Mouse (Mus musculus) heart, adult 8-10 months (tissue): ENCODE results near the gene Ttll11. TPM values are rescaled to one million over a fixed set of nuclear protein-coding genes. Genes with fewer than 3 reads are reported as not detected.

ENCODE experiments used
- DNase-seq: peaks from one replicate; pipeline ENCODE4 v3.0.0; 2022; ENCODE audit warnings: low spot score
- total RNA-seq, 4 experiments: library from RNA; stranded (reverse); gene quantifications; 2 replicates each; pipeline ENCODE4 v1.2.4; 2022

Ttll11 gene
- total RNA-seq, 4 experiments from 2014 or later = 1.5 to 2.7 (median 1.8) TPM

DNA sequence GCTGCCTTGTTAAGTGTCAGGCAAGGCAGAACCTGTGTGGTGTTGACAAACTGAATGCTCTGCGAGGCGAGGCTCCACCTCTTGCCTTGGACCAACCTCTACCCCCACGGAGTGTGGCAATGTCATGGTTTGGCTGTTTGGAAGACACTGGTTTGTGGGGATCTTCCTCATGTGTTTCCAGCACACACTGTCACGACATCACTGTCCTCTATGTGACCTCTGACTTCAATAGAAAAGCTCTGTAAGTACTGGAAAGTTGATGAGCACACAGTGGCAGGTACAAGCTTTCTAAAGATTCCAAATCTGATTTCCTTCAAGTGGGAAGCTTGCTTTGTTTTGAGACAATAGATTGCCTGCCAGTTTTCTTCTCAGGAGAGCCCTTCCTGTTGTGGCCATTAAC, 126.7 kb downstream of the Ttll11 start:
- DNase-seq = no peak

DNA sequence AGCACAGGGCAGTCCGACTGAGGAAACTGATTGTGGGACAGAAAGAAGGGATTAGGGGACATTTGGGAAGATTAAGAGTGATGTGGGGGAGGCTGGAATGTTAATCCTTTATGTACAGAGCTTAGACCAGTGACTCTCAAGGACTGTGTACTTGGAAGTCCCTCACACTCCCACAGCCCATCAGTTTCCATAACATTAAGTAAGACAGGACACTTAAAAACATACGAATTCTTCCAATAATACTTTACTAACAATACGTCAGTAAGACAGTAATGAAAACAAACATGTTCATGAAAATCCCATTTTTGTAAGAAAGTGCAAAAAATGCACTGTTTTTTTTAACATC, 127.6 kb downstream of the Ttll11 start:
- no peak for DNase-seq

DNA sequence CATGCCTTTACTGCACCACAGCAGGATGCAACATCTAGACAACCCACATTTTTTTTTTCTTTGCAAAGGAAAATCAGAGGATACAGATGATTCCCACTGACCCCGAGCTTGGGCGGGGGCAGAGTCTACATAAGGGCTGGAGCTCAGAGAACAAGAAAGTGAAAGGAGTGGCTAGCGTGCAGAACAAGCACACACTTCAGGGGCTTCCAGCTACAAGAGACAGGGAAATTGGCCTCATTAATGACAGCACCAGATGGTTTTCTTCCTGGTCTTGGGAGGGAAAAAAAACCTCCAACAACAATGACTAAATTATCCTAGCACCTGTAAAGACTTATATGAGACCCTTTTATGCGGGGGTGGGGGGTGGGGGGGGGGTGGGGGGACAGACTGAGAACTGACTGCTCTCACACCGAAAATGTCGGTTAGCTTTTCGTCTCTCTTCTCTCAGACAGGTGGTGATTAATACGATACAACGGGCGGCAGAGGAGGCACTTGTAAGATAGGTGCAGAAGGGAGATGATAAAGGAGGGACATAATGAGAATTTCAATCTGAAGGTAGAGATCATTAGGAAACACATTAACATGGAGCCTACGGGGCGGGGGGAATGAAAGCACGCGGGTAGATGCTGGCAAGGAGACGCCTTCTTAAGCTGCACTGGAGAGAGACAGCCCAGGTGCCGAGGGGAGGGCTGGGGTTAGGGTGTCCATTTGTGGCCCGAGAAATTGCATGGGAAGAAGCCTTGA, 128.1 kb downstream of the Ttll11 start:
- peak; percentile 16 for DNase-seq

DNA sequence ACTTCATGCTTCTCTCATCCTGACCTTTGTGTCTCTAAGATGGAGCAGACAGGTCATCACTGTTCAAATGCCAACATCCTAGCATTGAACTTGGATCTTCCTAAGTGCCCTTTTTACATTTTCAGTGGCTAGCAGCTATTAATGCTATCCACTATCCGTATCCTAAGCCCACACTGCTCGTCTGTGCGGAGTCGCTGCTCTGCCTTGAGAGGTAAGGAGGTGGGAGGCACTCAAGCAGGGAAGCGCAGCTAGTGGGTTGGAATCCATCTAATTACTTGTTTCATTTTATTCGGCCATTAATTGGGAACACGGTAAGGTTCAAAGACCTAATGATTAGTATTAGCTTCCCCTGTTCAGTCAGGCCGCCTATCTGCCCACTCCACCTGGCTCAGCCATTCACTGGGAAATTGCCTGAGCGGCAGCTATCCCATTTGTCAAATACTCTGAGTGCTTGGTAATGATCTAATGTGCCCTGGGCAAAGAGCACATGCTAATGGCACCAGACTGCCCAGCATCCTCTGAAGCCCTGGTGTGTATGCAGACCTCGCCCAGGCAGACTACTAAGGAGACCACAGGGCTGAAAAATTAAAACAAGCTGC, 130.0 kb downstream of the Ttll11 start:
- no peak for DNase-seq

DNA sequence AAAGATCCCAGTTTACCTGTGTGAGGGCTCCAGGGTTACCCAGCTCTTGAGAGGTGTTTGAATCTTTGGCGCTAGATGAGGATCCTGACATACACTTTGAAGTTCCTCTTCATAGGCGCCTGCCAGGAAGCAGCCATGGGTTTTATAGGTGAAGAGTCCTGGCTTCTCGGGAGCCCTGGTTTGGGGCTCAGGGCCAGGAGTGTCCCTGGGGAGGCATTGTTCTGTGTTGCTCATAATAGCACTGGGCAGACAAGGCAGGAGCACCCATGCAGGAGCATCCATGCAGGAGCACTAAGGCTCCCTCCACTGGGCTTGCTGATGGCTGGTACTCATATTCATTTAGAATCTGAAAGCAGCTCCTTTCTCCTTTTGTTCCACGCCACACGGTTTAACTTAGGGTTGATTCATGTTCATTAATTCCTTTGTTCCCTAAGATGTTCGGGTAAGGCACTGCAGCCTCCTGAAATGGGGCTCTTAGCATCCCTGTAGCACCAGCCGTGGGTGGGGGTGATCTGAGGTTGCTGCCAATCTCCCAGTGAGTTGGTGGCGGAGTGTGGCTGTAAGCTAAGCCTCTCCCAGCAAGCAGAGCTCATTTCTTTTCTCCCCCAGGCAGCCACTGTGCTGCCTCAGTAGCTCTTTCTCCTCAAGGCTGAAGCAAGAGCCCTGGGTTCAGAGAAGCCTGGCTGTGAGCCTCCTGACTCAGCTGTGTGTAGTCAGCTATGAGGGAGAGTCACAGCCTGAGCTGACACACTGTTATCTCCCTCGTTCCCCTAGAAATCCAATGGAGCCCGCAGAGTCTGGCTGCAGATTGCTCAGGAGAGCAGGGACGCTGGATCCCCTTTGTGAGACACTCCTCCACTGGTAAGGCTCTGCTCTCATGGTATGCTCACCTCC, 133.9 kb downstream of the Ttll11 start:
- DNase-seq = no peak

DNA sequence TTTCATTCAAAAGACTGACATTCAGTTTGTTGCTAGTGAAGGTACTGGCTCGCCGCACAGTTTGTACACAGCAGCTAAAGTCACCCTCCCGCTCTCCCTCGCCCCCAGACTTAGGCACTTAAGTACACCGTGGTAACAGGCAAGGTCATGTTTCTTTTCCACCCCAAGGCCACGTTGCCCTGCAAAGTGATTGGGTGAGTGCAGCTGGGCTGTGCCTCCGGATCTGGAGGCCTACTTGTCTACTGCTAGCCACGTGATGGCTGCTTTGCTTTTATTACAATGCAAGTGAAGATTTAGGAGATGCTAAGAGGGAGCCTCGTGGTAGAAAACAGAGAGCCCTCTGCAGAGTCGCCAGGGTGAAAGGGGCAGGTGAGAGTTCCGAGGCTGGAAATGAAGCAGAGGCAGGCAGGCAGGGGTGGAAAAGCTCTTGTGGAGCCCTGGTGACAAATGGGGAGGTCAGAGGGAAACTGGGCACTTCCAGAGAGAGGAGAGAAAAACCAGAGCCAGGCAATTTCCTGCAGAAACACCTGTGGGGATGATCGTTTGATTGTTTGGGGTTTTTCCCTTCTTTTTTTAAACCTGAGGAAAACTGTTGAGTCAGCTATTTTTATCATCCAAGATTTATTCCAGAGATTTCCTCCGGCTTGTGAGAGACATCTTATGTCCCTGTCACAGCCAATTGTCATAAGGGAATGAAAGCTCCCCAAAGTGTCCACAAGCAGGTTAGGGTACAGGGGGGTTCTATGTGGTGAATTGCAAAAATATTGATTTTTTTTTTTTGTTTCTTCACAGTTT, 135.6 kb downstream of the Ttll11 start:
- no peak for DNase-seq

DNA sequence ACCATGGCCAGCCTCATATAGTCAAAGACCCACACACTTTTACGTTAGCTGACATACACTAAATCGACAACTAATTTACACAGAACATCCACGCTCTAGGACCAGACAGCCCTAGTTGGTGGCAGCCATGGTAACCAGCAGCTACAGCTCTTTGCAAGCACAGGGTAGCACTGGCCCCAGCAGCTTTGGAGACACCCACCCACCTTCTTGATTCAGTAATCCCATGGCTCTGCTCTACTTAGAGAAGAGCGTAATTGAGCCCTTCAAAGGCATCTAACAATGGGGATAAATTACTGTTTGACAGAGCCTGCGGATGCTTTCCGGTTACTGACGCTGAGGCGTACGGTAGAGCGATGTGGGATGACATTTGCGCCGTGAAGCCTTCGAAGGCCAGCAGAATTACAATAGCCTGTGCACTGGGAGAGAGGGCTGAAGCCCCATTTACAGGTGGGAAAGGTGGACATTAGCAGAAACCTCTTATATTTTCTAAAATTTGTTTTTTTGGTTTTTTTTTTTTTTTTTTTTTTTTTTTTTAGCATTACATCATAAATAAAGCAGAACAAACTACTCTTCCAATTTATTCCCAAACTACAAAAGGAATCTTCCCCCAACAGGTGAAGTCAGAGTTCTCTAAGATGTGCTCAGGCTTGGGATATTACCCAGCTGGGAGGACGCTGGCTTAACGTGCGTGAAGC, 136.8 kb downstream of the Ttll11 start:
- DNase-seq = no peak

DNA sequence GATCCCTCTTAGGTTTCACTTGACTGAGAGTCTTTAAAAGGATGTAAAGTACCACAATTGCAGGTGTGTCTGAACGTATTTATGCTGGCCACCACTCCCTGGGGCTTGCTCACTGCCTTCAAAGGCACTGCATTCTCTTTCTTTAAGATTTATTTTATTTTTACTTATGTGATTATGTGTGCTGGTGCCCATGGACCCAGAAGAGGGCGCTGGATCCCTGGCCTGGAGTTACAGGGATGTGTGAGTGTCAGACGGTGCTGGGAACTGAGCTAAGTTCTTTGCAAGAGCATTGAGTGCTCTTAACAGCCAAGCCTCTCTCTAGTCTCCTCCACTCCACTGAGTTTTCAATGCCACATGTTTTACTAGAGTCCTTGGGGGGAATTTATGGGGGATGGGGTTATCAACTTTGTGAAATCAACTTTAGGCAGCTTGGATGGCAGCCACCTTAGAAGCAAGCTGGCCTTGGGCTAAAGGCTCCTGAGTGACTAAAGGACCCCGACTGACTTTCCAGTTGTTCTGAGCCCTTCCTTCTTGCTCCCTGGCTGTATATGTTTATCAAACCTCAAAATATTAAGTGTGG, 137.8 kb downstream of the Ttll11 start:
- no peak for DNase-seq

DNA sequence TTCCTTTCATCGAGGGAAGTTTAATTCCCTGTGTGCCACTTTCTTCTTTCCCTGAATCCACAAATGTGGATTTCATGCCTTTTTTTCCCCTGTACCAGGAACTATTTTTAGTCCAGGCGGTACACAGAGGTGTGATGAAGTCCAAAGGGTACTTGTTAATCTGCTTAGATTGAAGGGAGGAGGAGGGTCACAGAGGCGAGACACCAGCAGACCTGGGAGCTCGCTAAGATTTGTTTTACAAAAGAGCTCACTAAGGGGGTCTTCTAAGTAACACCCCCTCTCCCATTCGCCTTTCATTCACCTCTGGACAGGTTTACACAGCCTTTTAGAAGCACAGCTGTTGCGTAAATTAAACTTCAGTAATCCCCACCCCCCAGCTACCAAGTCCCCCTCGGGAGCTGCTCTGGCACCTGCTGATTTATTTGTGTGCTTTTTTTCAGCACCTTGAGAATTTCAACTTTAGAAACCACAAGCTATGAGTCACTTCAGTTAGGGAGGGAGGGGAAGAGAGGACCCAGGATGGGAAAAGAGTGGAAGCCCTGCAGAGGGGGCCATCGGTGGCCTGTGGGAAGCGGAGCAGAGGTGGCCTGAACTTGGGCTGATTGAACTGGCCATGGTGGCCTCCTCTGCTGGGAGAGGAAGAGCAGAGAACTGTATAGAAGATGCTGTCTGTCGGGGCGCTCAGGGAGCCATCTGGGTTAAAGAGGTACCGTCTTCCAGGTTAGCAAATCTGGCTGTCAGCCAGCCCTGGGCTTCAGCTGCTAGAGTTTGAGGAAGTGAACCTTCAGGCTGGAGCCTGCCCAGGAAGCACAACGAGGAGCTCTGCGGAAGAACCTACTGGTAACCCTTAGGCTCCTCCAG, 138.5 kb downstream of the Ttll11 start:
- DNase-seq = no peak

DNA sequence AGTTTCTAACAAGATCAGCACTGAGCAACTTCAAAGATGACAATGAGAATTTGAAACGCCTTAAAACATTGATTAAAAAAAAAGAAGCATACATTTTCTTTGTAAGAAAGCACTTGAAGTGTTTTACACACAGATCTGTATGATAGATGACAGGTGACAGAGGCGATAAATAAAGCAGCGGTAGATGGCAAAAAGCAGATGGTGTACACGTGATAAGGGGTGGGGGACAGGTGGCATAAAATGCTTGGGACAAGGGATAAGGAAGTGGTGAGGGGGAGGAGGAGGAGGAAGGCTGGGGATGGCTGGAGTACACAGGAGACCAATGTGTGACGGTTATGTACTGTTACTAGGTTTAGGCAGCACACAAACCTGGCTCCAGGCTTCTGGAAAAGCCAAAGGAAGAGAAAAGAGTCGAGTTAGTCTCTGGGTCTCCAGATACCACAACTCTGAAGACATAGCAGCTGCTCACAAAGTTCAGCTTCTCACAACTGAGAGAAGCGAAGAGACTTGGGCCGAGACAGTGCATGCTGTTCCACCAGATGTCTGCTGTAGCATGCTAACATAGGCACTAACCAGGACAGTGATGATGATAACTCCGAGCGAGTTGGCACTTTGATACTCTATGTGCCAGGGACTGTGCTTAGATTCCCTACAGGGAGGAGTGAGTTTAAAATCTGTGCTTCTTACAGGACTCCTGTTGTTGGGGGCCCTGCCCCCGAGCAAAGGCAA, 140.8 kb downstream of the Ttll11 start:
- no peak for DNase-seq

DNA sequence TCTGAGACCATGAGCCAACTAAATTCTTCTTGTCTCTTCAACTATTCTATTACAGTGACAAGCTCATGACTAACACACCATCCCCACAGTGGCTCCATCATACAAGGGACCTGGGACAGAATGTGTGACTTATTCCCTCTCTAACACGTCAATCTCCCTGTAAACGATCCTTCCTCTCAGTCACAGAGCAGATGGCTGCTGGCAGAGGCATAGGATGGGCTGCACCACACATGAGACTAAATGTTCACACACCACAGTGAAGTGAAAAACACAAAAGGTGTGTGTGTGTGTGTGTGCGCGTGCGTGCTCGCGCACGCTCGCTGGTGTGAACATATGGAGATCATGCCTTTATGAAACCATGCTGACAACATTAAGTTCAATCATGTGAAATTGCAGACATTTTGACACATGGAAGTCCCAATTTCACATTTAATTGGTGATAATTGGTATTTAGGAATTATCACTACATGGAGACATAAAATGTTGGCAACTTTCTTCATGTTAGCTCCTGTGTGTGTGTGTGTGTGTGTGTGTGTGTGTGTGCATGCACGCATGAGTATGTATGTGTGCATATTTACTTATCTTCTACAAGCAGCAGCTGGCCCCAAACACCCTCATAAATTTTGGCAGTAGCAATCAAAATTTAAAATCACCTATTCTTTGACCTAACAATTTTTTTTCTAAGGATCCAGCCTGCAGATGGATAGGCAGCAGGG, 145.4 kb downstream of the Ttll11 start:
- no peak for DNase-seq

DNA sequence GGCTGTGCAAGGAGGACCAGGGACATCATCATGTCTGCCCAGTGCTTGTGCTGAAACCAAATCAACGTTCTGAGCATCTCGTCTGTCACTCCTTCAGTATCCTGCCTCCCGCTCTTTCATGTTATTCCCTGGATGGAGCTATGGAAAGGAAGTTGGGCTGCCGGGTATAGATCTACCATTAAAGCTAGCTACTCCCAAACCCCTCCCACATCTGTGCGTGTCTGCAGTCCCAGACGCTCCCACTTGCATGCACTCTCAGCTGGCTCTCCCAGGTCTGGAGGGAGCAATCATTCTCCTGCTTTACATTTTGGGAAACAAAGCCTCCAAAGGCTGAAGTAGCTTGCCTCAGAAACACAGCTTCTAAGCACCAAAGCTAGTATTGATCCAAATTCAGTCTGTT, 146.2 kb downstream of the Ttll11 start:
- no peak for DNase-seq

DNA sequence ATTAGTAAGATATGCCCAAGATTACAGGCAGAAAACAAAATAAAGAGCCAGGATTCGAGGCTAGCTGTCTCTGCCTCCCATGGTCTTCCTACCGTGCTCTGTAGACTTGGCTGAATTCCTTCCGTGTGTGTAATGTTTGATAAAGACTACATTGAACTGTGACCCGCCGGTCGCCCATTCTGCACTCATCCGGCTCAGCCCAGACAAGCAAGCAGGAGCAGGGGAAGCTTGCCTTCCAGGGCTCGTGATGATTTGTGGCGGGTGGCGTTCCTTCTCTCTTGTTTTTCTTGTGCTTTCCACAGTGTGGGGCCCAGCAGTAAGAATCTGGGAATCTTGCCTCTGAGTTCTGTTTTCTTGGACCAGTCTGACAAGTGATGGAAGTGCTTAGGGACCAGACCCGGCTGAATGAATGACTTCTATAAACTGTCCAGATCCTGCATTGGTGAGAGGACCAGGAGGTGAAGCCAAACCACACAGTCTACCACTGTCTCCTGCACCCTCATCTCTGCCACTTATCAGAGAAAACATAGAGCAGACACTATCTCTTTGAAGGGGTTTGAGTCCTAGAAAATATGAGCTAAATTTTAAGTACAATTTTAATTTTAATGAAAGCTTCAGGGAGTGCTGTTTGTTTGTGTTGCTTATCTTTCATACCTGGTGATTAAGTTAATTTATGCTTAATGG, 146.8 kb downstream of the Ttll11 start:
- peak; percentile 22 for DNase-seq

DNA sequence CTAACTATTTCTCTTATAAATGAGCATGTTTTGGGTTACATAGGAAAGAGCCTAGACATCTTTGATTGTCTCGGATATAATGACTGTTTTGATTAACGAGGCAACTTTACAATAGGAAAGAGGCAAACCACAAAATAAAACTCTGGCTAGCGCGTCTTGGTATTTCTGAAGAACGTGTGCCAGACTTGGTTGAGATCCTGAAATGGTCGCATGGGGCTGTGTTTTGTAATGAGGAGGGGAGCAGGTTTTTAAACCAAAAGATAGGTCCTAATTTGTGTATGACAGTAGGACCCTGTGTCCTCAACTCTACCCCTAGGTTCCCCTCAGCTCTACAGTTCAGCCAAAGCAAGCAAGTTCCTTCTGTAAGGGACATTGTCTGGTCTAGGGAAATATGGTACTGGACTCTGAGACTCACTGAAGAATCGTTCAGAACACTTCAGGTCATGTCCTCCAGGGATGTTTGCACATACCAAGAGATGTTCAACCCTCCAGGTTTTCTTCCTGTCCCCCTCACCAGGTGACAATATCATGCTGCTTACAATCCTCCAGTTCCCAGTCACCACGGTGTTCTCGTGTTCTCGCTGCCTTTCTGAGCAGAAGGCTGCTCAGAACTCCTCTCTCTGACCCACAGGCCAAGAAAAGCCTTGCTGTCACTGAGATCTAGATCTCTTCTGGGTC, 147.7 kb downstream of the Ttll11 start:
- DNase-seq = no peak

DNA sequence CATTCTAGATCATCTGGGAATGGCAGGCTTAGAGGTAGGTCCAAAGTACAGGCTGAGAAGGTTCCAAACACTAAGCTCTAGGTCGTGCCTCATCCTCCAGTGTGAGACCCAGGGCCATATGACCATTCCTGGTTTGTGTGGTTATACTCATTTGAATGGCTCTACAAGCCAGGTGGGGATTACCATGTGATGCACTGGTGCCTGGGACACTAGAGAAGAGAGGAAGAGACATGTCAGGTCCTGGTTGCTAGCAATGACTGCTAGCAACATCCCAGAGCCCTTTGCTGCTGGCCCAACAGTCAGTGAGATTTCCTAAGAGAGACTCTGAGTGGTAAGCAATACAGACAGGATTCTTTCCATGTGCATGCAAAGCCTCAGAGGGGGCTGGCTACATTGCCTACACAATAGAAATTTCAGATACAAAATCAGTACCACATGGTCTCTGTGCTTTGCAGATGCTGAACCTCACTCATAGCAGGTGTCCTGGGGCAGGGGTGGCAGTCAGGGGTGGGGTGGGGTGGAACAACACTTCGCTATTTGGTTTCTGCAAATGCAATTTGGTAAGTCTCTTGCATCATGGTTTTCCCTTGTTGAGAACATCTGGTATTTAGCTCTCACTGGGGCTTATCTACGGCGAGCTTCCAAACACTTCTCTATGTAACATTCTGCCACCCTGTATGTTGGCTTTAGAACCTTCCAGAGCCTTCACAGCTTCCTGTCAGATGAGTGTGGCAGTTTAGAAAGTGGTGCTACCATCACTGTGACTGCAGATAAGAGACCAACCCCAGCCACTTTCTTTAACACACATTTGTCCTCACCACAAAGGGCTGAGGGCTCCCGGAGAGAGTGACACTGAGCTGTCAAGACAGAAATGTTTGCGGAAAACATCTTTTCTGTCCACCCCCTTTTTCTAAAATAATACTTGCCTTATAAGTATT, 148.5 kb downstream of the Ttll11 start:
- no peak for DNase-seq

DNA sequence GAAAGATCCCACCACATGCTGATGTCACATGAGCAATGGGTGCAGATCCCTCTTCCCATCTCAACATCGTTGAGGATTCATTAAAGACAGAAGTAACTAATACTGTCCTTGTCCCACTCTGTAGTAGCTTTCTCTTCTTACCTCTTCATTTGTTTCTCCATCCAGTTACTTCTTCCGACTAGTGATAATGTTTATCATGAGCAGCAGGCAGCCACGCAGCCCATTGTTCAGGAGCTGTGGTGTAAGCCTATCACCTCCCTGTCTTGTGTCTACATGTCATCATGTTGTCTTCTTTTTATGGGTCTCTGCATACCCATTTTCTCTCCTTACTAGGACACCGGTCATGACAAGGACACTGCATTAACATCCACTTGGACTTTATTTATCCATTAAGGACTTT, 150.6 kb downstream of the Ttll11 start:
- no peak for DNase-seq
